Mouse (Mus musculus): ENCODE data around the gene Slc43a2.

The Slc43a2 gene

GRCm38 (mm10) chr11:75529771-75530170 is 1.7 kb upstream of the Slc43a2 start:
- DNase-seq (ENCODE audit: low read depth, low spot score), result no peak

- DNase-seq (ENCODE audit: low read depth, low spot score), result peak; percentile 90
These were observed 1.2 kb upstream of the Slc43a2 start for GRCm38 (mm10) chr11:75530325-75530724.

GRCm38 (mm10) chr11:75530845-75531373 is 585 bp upstream of the Slc43a2 start:
- no peak for DNase-seq (ENCODE audit: low read depth, low spot score)

DNA sequence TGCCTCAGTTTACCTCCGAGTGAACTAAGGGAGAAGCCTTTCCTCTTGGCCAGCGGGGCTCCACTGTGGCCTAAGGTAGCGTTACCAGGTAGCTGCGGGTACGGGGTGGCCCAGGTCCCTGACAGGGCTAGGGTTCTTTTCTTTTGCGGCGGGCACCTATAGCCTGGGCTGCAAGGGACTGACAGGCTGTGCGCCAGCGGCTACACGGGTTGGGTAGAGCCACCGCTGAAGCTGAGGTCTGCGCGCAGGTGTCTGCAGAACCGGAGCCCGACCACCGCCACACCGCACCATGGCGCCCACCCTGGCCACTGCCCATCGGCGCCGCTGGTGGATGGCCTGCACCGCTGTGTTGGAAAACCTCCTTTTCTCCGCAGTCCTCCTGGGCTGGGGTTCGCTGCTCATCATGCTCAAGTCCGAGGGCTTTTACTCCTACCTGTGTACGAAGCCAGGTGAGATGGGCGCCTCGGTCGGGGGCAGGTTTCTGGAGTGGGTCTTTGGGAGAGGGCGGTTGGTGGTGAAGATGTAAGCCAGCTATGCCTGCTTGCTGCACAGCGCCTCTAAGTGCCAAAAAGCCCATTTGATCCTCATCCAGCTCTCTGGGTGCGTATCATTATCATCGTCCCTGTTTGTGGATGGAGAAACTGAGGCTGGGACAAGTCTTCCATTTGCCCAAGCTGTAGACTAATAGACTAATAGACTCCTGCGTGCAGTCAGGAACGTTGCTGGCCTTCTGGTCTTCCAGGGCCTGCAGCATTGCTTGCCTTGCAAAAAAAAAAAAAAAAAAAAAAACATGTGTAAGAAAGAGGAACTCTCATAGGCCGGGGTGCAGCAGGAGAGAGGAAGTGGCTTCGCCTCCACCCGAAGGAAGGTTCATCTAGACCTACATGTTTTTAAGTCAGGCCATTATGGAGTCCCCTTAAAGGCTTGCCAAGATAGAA is 1.1 kb downstream of the Slc43a2 start:
- DNase-seq (ENCODE audit: low read depth, low spot score), result peak; percentile 40

- DNase-seq (ENCODE audit: low read depth, low spot score), result no peak
These were observed 2.0 kb downstream of the Slc43a2 start for GRCm38 (mm10) chr11:75533314-75534015.

- DNase-seq (ENCODE audit: low read depth, low spot score), result no peak
These were observed 3.0 kb downstream of the Slc43a2 start for GRCm38 (mm10) chr11:75534286-75535033.

- DNase-seq (ENCODE audit: low read depth, low spot score), result no peak
These were observed 3.8 kb downstream of the Slc43a2 start for GRCm38 (mm10) chr11:75535106-75535795.

GRCm38 (mm10) chr11:75536255-75537024 is 4.9 kb downstream of the Slc43a2 start:
- DNase-seq (ENCODE audit: low read depth, low spot score), result no peak

GRCm38 (mm10) chr11:75537025-75537414 is 5.5 kb downstream of the Slc43a2 start:
- no peak for DNase-seq (ENCODE audit: low read depth, low spot score)

DNA sequence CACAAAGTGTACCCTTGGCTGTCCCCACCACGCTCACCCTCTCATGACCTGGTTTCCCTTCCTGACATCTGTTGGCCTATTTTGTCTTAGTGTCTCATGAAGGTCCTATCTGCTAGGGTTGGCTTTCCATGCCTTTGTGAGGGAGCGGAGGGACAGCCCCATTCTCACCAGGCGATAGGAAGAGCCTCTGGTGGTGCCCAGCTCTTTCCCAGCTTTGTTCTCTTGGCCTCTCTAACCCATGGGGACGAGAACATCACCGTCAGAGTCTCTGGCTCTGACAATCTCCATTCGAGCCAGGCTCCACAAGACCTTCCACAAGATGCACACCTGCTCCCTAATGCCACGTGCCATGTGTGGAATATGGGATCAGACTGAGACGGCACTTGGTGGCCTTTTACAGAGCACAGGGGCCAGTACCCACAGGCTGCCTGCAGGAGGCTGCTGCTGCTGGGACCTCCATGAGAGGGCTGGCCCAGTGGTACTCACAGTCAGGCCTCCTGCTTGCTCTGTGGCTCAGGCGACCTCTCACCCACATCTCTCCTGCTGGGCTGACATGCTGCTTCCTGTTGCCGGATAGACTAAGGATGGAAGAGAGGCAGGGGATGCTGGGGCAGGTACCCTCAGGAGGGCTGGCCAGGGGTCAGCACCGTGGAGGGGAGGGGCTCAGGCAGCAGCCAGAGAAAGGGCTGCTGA is 6.1 kb downstream of the Slc43a2 start:
- DNase-seq (ENCODE audit: low read depth, low spot score), result no peak

DNA sequence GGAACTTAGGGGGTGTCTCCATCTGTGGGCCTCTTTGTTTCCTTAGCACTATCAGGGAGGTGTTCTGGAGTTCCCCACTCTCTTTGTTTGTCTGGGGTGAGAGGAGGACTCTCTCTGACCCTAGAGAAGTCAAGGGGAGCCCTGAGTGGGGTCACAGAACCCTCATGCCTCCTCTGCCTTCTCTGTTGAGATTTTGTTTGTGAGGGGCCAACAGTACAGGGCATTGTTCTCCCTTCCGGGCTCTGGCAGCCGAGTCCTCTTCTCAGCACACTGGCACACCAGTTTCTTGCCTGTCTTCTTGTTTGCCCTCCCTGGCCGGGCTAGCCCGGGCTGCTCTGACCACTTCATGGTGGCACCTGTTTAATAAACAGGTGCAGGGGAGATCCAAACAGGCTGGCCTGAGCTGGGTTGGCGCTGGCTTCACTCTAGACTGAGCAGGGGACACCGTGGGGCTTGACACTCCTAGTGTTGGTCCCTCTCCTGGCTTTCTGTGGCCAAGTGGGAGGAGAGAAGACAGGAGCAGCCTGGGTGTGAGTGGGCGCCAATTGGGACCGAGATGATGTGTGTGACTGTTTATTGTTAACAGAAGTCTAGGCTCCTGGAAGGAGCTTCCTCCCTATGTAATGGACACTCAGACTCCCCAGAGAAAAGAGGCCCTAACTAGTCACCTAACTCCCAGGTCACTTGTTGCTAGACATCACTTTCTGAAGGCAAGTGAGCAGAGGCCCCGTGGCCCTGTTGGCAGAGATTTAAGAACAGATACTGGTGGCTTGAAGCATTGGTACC is 6.9 kb downstream of the Slc43a2 start:
- DNase-seq (ENCODE audit: low read depth, low spot score), result no peak

DNA sequence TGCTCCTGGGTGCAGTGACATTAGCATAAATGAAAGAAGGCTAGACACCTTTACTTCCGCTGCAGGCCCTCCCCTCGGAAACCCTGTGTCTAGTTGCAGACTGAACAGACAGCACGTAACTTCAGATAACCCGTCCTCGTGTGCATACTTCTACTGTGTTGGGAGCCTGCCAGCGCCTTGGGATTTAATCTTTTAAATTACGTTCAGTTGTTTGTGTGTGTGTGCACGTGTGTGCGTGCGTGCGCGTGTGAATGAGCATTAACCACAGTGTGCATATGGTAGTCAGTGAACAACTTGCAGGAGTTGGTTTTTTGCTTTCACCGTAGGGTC is 7.4 kb downstream of the Slc43a2 start:
- DNase-seq (ENCODE audit: low read depth, low spot score), result no peak

DNA sequence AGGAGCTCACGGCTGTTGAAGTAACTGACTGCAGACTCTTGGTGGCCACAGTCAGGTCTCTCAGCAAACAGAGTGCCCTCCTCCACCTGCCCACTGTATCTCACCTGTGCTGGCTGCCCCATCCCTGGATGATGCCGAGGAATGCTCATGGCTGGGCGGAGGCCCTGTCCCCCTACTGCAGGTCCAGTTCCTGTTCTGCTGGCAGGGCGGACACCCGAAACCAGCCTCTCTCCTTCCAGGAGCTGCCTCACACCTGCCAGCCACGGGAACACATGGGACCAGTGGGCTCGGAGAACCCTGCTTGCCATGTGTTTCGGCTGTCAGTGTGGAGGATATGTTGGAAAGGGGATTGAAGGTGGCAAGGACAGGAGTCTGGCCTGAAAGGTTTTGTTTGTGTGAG is 8.7 kb downstream of the Slc43a2 start:
- no peak for DNase-seq (ENCODE audit: low read depth, low spot score)

- peak; percentile 29 for DNase-seq (ENCODE audit: low read depth, low spot score)
These were observed 9.5 kb downstream of the Slc43a2 start for GRCm38 (mm10) chr11:75540710-75541581.

DNA sequence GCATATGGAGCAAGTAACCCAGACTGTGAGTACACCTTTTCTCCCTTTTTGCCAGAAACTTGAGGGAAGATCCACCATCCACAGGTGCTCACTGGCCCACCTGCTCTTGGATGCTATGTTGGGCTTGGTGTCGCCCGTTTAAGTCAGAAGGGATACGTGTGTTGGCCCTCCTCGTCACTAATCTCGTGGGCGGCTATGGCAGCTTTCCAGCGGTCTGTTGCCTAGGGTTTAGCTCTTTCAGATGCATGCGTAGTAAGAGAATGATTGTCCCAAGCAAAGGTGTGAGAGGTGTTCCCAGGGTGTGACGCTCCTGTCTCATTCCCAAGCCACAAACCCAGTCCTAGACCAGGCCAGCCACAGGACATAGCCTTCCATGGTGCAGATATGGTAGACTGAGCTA is 13.2 kb downstream of the Slc43a2 start:
- DNase-seq (ENCODE audit: low read depth, low spot score), result no peak

- DNase-seq (ENCODE audit: low read depth, low spot score), result no peak
These were observed 14.6 kb downstream of the Slc43a2 start for GRCm38 (mm10) chr11:75546057-75546456.

DNA sequence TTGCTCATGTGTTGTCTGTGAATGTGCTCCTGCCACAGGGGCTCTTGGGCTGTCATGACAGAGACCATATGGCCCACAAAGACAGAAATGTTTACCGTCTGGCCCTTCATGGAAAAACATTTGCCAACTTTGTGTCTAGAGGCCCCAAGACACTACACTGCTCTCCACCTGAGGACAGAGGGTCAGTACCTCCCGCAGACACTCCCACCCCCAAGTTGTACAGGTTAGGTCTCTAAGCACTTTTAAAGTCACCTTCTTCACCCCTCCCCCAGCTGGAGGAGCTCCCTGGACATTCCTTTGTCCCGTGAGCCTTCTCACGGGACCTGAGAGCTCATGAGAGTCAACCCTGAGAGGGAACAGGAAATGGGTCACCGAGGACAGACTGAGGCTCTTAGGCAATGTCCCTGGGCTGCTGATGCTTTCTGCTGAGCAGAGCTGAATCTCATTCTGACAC is 18.2 kb downstream of the Slc43a2 start:
- DNase-seq (ENCODE audit: low read depth, low spot score), result no peak

All from R1 (cell line).